In the genomic region with DNA sequence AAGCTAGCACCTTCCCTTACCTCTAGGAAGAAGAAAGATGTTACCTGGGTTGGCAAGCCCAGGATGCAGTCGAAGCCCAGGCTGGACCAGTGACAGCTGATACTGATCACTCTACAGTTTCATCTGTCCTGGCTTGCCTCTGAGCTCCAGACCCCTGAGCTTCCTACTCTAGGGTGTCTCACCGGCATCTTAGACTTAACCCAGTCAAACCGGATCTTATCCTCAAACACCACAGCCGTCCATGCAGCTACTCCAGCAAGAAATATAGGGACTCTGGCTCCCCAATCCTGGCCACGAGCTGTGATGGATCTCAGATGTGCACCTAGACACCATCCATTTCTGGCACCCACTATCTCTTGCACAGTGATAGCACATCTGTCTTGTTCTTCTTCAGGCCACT, we compare ENCODE assay signal across 9 mouse cellular contexts.
DNase-seq lines count a peak whose midpoint lies in the region; ATAC-seq lines count a peak whose summit lies in the region.
"Had no signal": no experiment of that assay in that cellular context is flagged by ENCODE, and none has a peak within 500 bp of the region (broad histone marks: within the 10 kb centered on the region; RNA-seq: fewer than 3 reads in every experiment).

No protein-coding gene starts in this region.

- no peak overlapping the region for H3K4me2 ChIP-seq in heart, embryonic 15.5 days
- no peak overlapping the region for H3K4me2 ChIP-seq in lung, embryonic 16.5 days (ENCODE audit: low read depth, low read length)
- H3K4me2 ChIP-seq in embryonic facial prominence, embryonic 15.5 days (replicated peaks) = no peak overlapping the region

- H3K27me3 ChIP-seq in heart, embryonic 15.5 days = no peaks in the 10 kb centered on the region
- no peaks in the 10 kb centered on the region for H3K27me3 ChIP-seq in lung, embryonic 16.5 days (ENCODE audit: control insufficient read depth, insufficient read depth, low read depth, low read length)
- no peaks in the 10 kb centered on the region for H3K27me3 ChIP-seq in embryonic facial prominence, embryonic 15.5 days

- no peaks in the 10 kb centered on the region for H3K9me3 ChIP-seq in heart, embryonic 15.5 days (replicated peaks)
- H3K9me3 ChIP-seq in lung, embryonic 16.5 days (ENCODE audit: control insufficient read depth, low read length) = no peaks in the 10 kb centered on the region
- no peaks in the 10 kb centered on the region for H3K9me3 ChIP-seq in embryonic facial prominence, embryonic 15.5 days (replicated peaks)

- 82% methylated on average over 5 of the region's 5 CpGs for WGBS in heart, embryonic 15.5 days
- WGBS in lung, embryonic 16.5 days = 57% methylated on average over 5 of the region's 5 CpGs
- 66% methylated on average over 5 of the region's 5 CpGs for WGBS in embryonic facial prominence, embryonic 15.5 days
- WGBS in macrophage (ENCODE audit: missing documents) = 92% methylated on average over 5 of the region's 5 CpGs

- H3K4me3 ChIP-seq in heart, embryonic 15.5 days = no peak overlapping the region
- no peak overlapping the region for H3K4me3 ChIP-seq in lung, embryonic 16.5 days (ENCODE audit: low read length)
- H3K4me3 ChIP-seq in embryonic facial prominence, embryonic 15.5 days (replicated peaks) = no peak overlapping the region
- no peak overlapping the region for H3K4me3 ChIP-seq in macrophage (ENCODE audit: inconsistent target)

- H3K4me1 ChIP-seq in heart, embryonic 15.5 days (replicated peaks) = peaks cover 69% of the 10 kb centered on the region
- peaks cover 27% of the 10 kb centered on the region for H3K4me1 ChIP-seq in lung, embryonic 16.5 days (replicated peaks; ENCODE audit: control insufficient read depth, insufficient read depth, low read length)
- H3K4me1 ChIP-seq in embryonic facial prominence, embryonic 15.5 days = peaks cover 39% of the 10 kb centered on the region

- H3K36me3 ChIP-seq in heart, embryonic 15.5 days = no peaks in the 10 kb centered on the region
- H3K36me3 ChIP-seq in lung, embryonic 16.5 days (ENCODE audit: control insufficient read depth, insufficient read depth, low read length) = no peaks in the 10 kb centered on the region
- no peaks in the 10 kb centered on the region for H3K36me3 ChIP-seq in embryonic facial prominence, embryonic 15.5 days
- H3K36me3 ChIP-seq in macrophage (ENCODE audit: inconsistent target) = no peaks in the 10 kb centered on the region

- no peak for DNase-seq in heart, adult 8-10 months (ENCODE audit: low spot score)
- DNase-seq in lung, postnatal 14 days = no peak
- DNase-seq in gastrocnemius, postnatal 25 days = no peak
- no peak for DNase-seq in spleen, adult 12 weeks (ENCODE audit: low spot score)
- DNase-seq: midbrain, embryonic 14.5 days had no signal

- H3K27ac ChIP-seq in heart, embryonic 15.5 days = peak overlapping the region; percentile 86
- peak overlapping the region; percentile 91 for H3K27ac ChIP-seq in lung, embryonic 16.5 days (ENCODE audit: low read length)
- H3K27ac ChIP-seq in embryonic facial prominence, embryonic 15.5 days (replicated peaks) = peak overlapping the region; percentile 86
- H3K27ac ChIP-seq in macrophage = peak overlapping the region; percentile 71; the same call in 1 of the 2 replicates

- H3K79me2 ChIP-seq in macrophage (ENCODE audit: inconsistent target) = no peaks in the 10 kb centered on the region

- no peak overlapping the region for H3K9ac ChIP-seq in heart, embryonic 15.5 days
- peak overlapping the region; percentile 21; the same call in 1 of the 2 replicates for H3K9ac ChIP-seq in lung, embryonic 16.5 days (ENCODE audit: low read length)
- H3K9ac ChIP-seq in embryonic facial prominence, embryonic 15.5 days = no peak overlapping the region

- no peak for ATAC-seq in heart, embryonic 15.5 days (replicated peaks; ENCODE audit: insufficient number of reproducible peaks, insufficient read depth, low FRiP score, low read depth)
- ATAC-seq in lung, embryonic 16.5 days (ENCODE audit: low read depth) = no peak
- ATAC-seq in embryonic facial prominence, embryonic 15.5 days (ENCODE audit: insufficient number of reproducible peaks, low FRiP score, low TSS enrichment, low read depth) = no peak
